Mouse (Mus musculus) C2C12 (cell line): ENCODE results near the gene Rbm8a. TPM values are rescaled to one million over a fixed set of nuclear protein-coding genes. Genes with fewer than 3 reads are reported as not detected.
"Not testable (repeated sequence)": the region's sequence is repeated elsewhere in the genome, so short reads cannot be mapped to it uniquely, and the experiment has no call there.

ENCODE experiments used
- H3K27me3 ChIP-seq: one replicate; pipeline ENCODE4 v1.6.1; 2011; ENCODE audit not compliant: control insufficient read depth, insufficient read depth, insufficient read length
- H3K36me3 ChIP-seq: one replicate; pipeline ENCODE4 v1.6.1; 2011; ENCODE audit not compliant: control insufficient read depth, insufficient read depth
- H3K4me3 ChIP-seq: one replicate; pipeline ENCODE4 v1.5.1; 2011; ENCODE audit warnings: mild to moderate bottlenecking, control low read depth; ENCODE audit not compliant: poor library complexity, insufficient read depth, severe bottlenecking
- H3K79me2 ChIP-seq: one replicate; pipeline ENCODE4 v1.6.1; 2011; ENCODE audit not compliant: control insufficient read depth, insufficient read depth
- H3K79me3 ChIP-seq: one replicate; pipeline ENCODE4 v1.6.1; 2011; ENCODE audit warnings: low read depth, control low read depth
- H3ac ChIP-seq: one replicate; pipeline ENCODE3; 2011; ENCODE audit warnings: low read depth; ENCODE audit not compliant: control insufficient read depth, insufficient read length
- CEBPB ChIP-seq: IDR thresholded peaks from one replicate; pipeline ENCODE4 v1.6.1; 2011; ENCODE audit warnings: low read depth, mild to moderate bottlenecking, control low read depth, moderate library complexity
- CTCF ChIP-seq: IDR thresholded peaks from one replicate; pipeline ENCODE4 v1.5.1; 2011; ENCODE audit not compliant: control insufficient read depth, insufficient read depth, insufficient read length
- FOSL1 ChIP-seq: IDR thresholded peaks from one replicate; pipeline ENCODE4 v1.8.0; 2011; ENCODE audit warnings: mild to moderate bottlenecking, low read length; ENCODE audit not compliant: poor library complexity, insufficient read depth, severe bottlenecking
- MAX ChIP-seq: IDR thresholded peaks from one replicate; pipeline ENCODE4 v1.6.1; 2011; ENCODE audit warnings: mild to moderate bottlenecking, control low read depth
- MYOD1 ChIP-seq: IDR thresholded peaks from one replicate; pipeline ENCODE4 v1.6.1; 2011; ENCODE audit warnings: low read depth; ENCODE audit not compliant: control insufficient read depth, insufficient read length
- MYOG ChIP-seq: IDR thresholded peaks from one replicate; pipeline ENCODE4 v1.6.1; 2011; ENCODE audit not compliant: control insufficient read depth, insufficient read length; ENCODE audit errors: extremely low read depth
- USF1 ChIP-seq: IDR thresholded peaks from one replicate; pipeline ENCODE4 v1.6.1; 2011; ENCODE audit warnings: low read depth, mild to moderate bottlenecking, control low read depth, moderate library complexity
- polyA plus RNA-seq: library from polyadenylated mRNA; unstranded; fragments of >200 nt; fragmentation: generic; extraction: Trizol; gene quantifications from one replicate; pipeline ENCODE4 v1.2.1, GENCODE M21; 2012; ENCODE audit warnings: missing spikeins

Gene Rbm8a
- polyA plus RNA-seq, 1 experiment: 80.3 TPM

- TF ChIP-seq FOSL1 (no peak), CTCF (no peak), MYOD1 (peak; percentile 10), MYOG (no peak)
- Histone ChIP-seq H3K36me3 (no peaks in the 10 kb centered on the region), H3ac (peak overlapping the region; percentile 52), H3K79me3 (no peaks in the 10 kb centered on the region), H3K79me2 (no peaks in the 10 kb centered on the region), H3K27me3 (no peaks in the 10 kb centered on the region), H3K4me3 (no peak overlapping the region)
Measured at GRCm38 (mm10) chr3:96663432-96664239, 33.9 kb downstream of the Rbm8a start.

- not testable (repeated sequence) for H3K79me2 ChIP-seq, H3ac ChIP-seq, H3K27me3 ChIP-seq, H3K36me3 ChIP-seq, H3K79me3 ChIP-seq, H3K4me3 ChIP-seq
Measured at GRCm38 (mm10) chr3:96665732-96666363, 36.1 kb downstream of the Rbm8a start.

- H3K79me3 ChIP-seq: no peaks in the 10 kb centered on the region
- H3ac ChIP-seq: no peak overlapping the region
- H3K27me3 ChIP-seq: no peaks in the 10 kb centered on the region
- H3K36me3 ChIP-seq: no peaks in the 10 kb centered on the region
- H3K4me3 ChIP-seq: no peak overlapping the region
- TF ChIP-seq MYOG (no peak), FOSL1 (no peak), USF1 (no peak), MAX (no peak), CTCF (no peak), MYOD1 (no peak), CEBPB (no peak)
- H3K79me2 ChIP-seq: no peaks in the 10 kb centered on the region
Measured at GRCm38 (mm10) chr3:96666916-96667315, 37.2 kb downstream of the Rbm8a start.

- Histone ChIP-seq H3ac (no peak overlapping the region), H3K36me3 (no peaks in the 10 kb centered on the region)
- TF ChIP-seq CTCF (peak; percentile 31), CEBPB (no peak)
Measured at GRCm38 (mm10) chr3:96667316-96667715, 37.6 kb downstream of the Rbm8a start.

GRCm38 (mm10) chr3:96668424-96669067 is 38.8 kb downstream of the Rbm8a start:
- Histone ChIP-seq H3ac (no peak overlapping the region), H3K27me3 (no peaks in the 10 kb centered on the region), H3K36me3 (no peaks in the 10 kb centered on the region), H3K79me3 (no peaks in the 10 kb centered on the region), H3K79me2 (no peaks in the 10 kb centered on the region), H3K4me3 (no peak overlapping the region)
- TF ChIP-seq CEBPB (no peak), MYOD1 (no peak), MAX (no peak), USF1 (no peak), CTCF (no peak), FOSL1 (no peak), MYOG (no peak)

More at GRCm38 (mm10) chr3:96667316-96667715, 37.6 kb downstream of the Rbm8a start:
- Histone ChIP-seq H3K4me3 (no peak overlapping the region), H3K79me3 (no peaks in the 10 kb centered on the region), H3K27me3 (no peaks in the 10 kb centered on the region), H3K79me2 (no peaks in the 10 kb centered on the region)
